Mouse (Mus musculus) stomach, embryonic 16.5 days (tissue): Measurements from ENCODE around the gene Sos2. TPM values are rescaled to one million over a fixed set of nuclear protein-coding genes. Genes with fewer than 3 reads are reported as not detected.
"Not testable (repeated sequence)": the region's sequence is repeated elsewhere in the genome, so short reads cannot be mapped to it uniquely, and the experiment has no call there.

Experiments used
- ATAC-seq: fragments of 200-750 bp; cut with Nextera tagmentation; 2 replicates; pipeline ENCODE4 v1.8.0; 2017; ENCODE audit warnings: moderate number of reproducible peaks, moderate TSS enrichment; ENCODE audit not compliant: insufficient read depth, low FRiP score
- H3K27ac ChIP-seq: fragments of 300-500 bp; sonication (generic); 2 replicates; pipeline ENCODE4 v1.5.1; 2014; ENCODE audit warnings: low read length
- H3K27me3 ChIP-seq: fragments of 300-500 bp; sonication (generic); 2 replicates; pipeline ENCODE4 v1.6.1; 2014; ENCODE audit warnings: low read length, control low read depth, mixed read lengths; ENCODE audit not compliant: control insufficient read depth, insufficient read depth
- H3K36me3 ChIP-seq: fragments of 300-500 bp; sonication (generic); 2 replicates; pipeline ENCODE4 v1.6.1; 2014; ENCODE audit warnings: low read length; ENCODE audit not compliant: control insufficient read depth, insufficient read depth
- H3K4me1 ChIP-seq: fragments of 300-500 bp; sonication (generic); 2 replicates; pipeline ENCODE4 v1.6.1; 2014; ENCODE audit warnings: low read length, control low read depth, mixed read lengths; ENCODE audit not compliant: control insufficient read depth, insufficient read depth
- H3K4me2 ChIP-seq: fragments of 300-500 bp; sonication (generic); 2 replicates; pipeline ENCODE4 v1.6.1; 2014; ENCODE audit warnings: low read depth, low read length, mixed read lengths
- H3K4me3 ChIP-seq: fragments of 300-500 bp; sonication (generic); replicated peaks from 2 replicates; pipeline ENCODE4 v1.5.1; 2014; ENCODE audit warnings: mild to moderate bottlenecking, low read length
- H3K9ac ChIP-seq: fragments of 300-500 bp; sonication (generic); 2 replicates; pipeline ENCODE4 v1.6.1; 2014; ENCODE audit warnings: low read length
- H3K9me3 ChIP-seq: fragments of 300-500 bp; sonication (generic); replicated peaks from 2 replicates; pipeline ENCODE4 v1.6.1; 2016; ENCODE audit warnings: low read length, control low read depth; ENCODE audit not compliant: control insufficient read depth
- WGBS: fragments of 180-500 bp; shearing (Covaris S2); extraction: QIAGEN DNeasy Blood & Tissue Kit; methylation state at CpG from one replicate; pipeline ENCODE4 v1.1.7; 2014; 5-methylcytosine and 5-hydroxymethylcytosine counted together
- polyA plus RNA-seq: library from polyadenylated mRNA; unstranded; fragments of >200 nt; fragmentation: Nextera tagmentation; extraction: Ambion mirVana; gene quantifications from 2 replicates; pipeline ENCODE4 v1.2.1, GENCODE M21; 2015

Gene Sos2
- polyA plus RNA-seq, 1 experiment from 2014 or later, result 11.8 TPM

DNA sequence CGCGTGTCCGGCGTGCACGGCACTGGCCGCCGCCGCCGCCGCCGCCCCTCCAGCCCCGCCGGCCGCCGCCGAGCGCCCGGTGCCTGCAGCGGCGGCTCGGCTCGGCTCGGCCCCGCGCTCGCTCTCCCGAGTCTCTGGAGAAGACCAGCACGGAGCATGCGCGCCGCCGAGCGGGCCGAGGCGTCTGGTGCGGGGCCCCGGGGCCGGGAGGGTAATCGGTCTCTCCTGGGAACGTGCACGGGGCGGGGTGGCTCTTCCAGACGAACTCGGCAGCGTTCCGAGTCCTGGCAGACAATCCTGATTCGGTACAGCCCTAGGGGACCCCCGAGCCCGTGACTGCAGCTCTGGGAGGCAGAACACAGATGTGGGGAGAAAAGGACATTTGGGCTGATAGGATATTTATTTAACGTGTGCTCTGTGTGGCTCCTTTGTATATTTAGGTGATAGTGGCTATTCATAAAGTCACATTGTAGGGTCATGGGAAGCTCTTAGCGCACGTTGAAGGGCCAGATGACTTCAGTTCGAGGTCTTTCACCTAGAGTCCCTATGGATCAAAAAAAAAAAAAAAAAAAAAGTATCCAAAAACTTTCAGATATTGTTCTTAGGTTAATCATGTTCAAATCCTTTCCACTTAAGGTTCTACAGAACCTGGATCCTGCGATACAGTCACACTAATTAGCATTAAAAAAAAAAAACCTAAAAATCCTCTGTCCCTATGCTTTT is 574 bp upstream of the Sos2 start:
- Histone ChIP-seq H3K4me3 (peak overlapping the region; percentile 94), H3K9ac (peak overlapping the region; percentile 98), H3K36me3 (no peaks in the 10 kb centered on the region), H3K27me3 (no peaks in the 10 kb centered on the region), H3K9me3 (no peaks in the 10 kb centered on the region), H3K27ac (peak overlapping the region; percentile 99), H3K4me1 (peaks cover 16% of the 10 kb centered on the region), H3K4me2 (peak overlapping the region; percentile 92)
- under 1% methylated on average over 48 of the region's 54 CpGs for WGBS
- peak; percentile 91 for ATAC-seq

DNA sequence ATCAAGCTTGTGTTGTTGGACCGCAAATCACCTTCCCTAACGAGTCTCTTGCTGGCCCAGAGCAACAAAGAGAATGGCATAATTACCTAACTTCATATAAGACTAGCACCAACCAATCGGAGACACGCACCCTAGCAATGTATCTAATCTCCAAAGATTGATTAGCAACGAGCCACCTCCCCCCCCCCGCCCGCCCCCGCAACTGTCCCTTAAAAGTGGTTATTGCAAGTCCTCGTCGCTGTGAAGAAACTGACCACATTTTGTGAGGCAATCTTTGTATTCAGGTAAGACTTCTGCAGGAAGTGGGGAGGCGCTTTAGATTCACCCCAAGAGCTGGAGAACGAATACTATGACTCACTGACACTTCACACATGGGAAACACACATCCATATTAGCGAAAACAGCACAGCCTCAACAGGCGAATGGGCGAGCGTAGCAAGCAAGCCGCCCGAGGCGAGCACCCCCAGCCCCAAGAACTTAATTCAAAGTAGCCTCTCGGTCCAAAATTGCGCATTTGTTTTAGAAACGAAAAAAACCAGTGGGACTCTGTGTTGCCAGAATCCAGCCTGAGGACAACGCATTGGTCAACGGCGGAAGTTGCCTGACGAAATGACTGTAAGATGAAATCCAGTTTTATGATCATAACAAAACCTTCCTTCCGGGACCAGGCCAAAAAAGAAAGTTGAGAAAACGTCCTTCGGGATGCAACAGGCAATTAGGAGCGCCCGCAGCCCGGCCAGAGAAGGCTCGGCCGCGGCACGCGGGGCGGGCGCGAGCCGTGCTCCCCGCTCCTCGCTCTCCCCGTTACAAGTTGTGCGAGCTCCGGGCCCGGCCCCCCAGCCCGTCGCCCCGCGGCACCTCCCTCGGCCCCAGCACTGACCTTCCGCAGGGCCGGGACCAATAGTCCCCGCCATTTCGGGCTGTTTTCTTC is 752 bp downstream of the Sos2 start:
- H3K4me1 ChIP-seq, result peaks cover 24% of the 10 kb centered on the region
- H3K4me2 ChIP-seq, result peak overlapping the region; percentile 92
- no peaks in the 10 kb centered on the region for H3K36me3 ChIP-seq
- H3K9ac ChIP-seq, result peak overlapping the region; percentile 98
- ATAC-seq, result peak; percentile 52
- peak overlapping the region; percentile 94 for H3K4me3 ChIP-seq
- WGBS, result under 1% methylated on average over 56 of the region's 56 CpGs
- no peaks in the 10 kb centered on the region for H3K9me3 ChIP-seq
- no peaks in the 10 kb centered on the region for H3K27me3 ChIP-seq
- peak overlapping the region; percentile 99 for H3K27ac ChIP-seq

DNA sequence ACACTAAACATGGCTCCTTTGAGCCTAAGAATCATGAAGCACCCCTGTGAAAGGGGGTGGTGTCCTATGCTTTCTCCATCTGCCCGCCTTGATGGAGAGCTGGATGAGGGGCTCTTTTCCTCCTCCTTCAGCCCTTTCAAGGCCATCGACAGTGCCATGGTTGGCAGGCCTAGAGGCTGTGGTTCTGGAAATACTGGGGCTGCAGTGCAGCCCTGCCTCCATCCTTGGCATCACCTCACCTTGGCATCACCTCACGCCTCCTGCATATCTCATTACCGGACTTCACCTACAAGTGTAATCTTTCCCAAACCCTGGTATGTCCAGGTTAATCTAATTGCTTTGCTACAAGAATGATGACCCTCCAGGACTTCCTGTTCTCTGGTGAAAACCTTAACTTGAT is 5.5 kb downstream of the Sos2 start:
- WGBS, result 75% methylated on average over 4 of the region's 4 CpGs
- no peak for ATAC-seq
- Histone ChIP-seq H3K4me2 (no peak overlapping the region), H3K9ac (no peak overlapping the region), H3K27ac (no peak overlapping the region), H3K4me1 (peaks cover 32% of the 10 kb centered on the region), H3K4me3 (no peak overlapping the region), H3K36me3 (no peaks in the 10 kb centered on the region), H3K9me3 (no peaks in the 10 kb centered on the region), H3K27me3 (no peaks in the 10 kb centered on the region)

DNA sequence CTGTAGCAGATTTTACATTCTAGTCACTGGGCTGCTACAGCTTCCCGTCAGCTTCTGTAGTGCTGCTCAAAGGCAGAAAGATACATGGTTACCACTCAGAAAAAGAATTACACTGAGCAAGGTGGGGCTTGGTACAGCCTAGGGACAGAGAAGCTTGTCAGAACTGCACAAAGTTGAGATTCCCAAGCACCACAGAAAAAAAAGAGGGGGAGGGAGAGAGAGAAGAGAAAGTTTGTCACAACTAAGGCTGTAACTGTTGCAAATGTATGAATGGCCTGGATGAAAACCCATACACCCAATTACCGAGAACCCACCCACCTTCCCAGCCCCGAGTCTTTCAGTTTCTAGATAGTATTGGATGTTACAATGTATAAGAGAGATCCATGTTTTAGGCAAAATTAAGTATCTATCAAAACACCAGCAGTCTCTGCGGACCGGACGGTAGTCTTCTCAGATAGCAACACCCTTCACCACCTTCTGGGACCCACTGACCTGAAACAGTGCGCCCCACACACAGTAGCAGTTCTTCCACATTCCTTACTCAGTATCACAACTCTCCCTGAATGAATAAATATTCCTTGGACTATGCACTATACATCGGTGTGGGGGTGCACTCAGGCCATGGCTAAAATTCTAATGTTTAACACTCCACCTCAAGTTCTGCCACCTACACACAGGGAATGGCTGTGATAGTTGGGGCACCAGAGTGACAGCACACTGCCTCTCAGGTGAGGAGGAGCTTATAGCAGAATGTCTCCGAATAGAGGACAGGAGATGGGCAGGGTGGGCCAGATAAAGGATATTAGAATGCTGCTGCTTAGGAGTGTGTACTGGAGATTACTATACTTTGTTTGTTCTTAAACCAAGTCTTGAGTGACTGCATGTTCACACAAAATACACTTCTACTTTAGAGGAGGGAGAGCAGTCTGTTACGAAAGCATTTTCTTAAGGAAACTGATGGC is 6.8 kb downstream of the Sos2 start:
- H3K4me3 ChIP-seq, result no peak overlapping the region
- H3K9ac ChIP-seq, result no peak overlapping the region
- 64% methylated on average over 10 of the region's 10 CpGs for WGBS
- 0 out of 2 replicates have a peak, but pooled peaks have one; percentile 40 for ATAC-seq
- H3K36me3 ChIP-seq, result no peaks in the 10 kb centered on the region
- no peak overlapping the region for H3K27ac ChIP-seq
- H3K27me3 ChIP-seq, result no peaks in the 10 kb centered on the region
- no peak overlapping the region for H3K4me2 ChIP-seq
- no peaks in the 10 kb centered on the region for H3K9me3 ChIP-seq
- H3K4me1 ChIP-seq, result peaks cover 25% of the 10 kb centered on the region

DNA sequence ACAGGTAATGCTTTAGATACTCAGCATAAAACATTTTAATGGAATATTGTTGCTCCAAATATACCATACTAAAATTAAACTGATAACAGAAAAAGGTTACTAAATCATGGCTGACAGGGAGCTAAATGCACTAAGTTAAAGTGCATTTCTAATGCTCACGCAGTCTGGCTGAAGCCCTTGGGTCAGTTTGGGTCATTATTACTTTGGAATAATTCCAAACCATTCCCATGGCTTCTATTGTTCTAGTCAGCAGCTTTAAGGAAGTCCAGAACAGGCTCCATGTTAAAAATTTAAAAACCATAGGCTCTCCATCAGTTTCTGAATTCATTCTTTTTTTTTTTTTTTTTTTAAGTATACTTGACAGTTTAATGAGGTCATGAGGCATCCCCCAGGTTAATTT is 7.5 kb downstream of the Sos2 start:
- H3K4me2 ChIP-seq, result no peak overlapping the region
- no peak overlapping the region for H3K27ac ChIP-seq
- no peak overlapping the region for H3K9ac ChIP-seq
- no peaks in the 10 kb centered on the region for H3K36me3 ChIP-seq
- no peak for ATAC-seq
- peaks cover 25% of the 10 kb centered on the region for H3K4me1 ChIP-seq
- H3K27me3 ChIP-seq, result no peaks in the 10 kb centered on the region
- 42% methylated on average over 1 of the region's 1 CpGs for WGBS
- no peak overlapping the region for H3K4me3 ChIP-seq
- no peaks in the 10 kb centered on the region for H3K9me3 ChIP-seq

DNA sequence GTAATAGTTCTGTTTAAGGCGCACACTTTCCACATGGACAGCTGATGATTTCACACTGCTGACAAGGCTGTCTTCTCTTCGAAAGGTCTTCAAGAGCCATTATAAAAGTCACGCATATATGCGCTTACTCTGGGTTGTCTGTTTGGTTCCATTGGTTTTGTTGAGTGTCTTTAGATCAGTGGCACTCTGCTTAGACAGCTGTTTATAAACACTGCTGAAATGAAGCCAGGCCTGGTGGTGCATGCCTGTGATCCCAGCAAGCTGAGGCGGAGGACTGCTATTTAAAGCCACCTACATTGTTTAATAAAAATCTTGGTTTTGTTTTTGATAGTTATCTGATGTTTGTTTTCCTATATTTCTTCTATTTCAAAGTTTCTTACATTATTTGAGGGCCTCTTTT is 14.9 kb downstream of the Sos2 start:
- Histone ChIP-seq H3K9me3 (no peaks in the 10 kb centered on the region), H3K9ac (no peak overlapping the region), H3K4me3 (no peak overlapping the region), H3K4me1 (no peaks in the 10 kb centered on the region), H3K27ac (no peak overlapping the region), H3K36me3 (no peaks in the 10 kb centered on the region), H3K4me2 (no peak overlapping the region), H3K27me3 (no peaks in the 10 kb centered on the region)
- 74% methylated on average over 5 of the region's 5 CpGs for WGBS
- no peak for ATAC-seq

DNA sequence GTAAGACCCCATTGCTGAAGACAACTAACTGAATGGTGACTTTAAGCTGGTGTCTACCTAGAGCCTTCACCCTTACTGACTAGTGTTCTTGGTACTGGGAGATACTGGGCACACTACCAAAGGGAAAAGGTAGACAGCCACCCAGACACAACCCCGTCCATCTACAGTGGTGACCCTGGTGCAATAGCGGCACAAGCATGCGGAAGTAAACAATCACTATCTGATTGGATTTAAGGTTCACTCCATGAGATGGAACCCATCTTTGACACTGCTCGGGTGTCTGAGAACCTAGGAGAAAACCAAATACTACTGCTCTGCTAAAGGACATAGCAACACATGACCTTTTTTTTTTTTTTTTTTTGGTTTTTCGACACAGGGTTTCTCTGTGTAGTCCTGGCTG is 20.0 kb downstream of the Sos2 start:
- no peak overlapping the region for H3K9ac ChIP-seq
- H3K36me3 ChIP-seq, result no peaks in the 10 kb centered on the region
- H3K4me2 ChIP-seq, result no peak overlapping the region
- no peaks in the 10 kb centered on the region for H3K27me3 ChIP-seq
- no peaks in the 10 kb centered on the region for H3K9me3 ChIP-seq
- 92% methylated on average over 5 of the region's 5 CpGs for WGBS
- H3K4me1 ChIP-seq, result no peaks in the 10 kb centered on the region
- no peak overlapping the region for H3K4me3 ChIP-seq
- no peak for ATAC-seq
- H3K27ac ChIP-seq, result no peak overlapping the region

DNA sequence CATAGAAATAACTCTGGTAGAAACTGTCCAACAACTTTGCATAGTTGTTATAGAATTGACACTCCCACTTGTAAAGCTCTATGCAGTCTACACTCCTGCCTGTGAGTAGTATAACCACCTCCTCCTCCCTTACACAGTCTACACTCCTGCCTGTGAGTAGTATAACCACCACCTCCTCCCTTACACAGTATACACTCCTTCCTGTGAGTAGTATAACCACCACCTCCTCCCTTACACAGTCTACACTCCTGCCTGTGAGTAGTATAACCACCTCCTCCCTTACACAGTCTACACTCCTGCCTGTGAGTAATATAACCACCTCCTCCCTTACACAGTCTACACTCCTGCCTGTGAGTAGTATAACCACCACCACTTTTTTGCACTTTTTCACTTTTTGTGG is 27.7 kb downstream of the Sos2 start:
- H3K36me3 ChIP-seq, H3K4me1 ChIP-seq, H3K27ac ChIP-seq, H3K4me2 ChIP-seq, H3K9me3 ChIP-seq, H3K9ac ChIP-seq, H3K27me3 ChIP-seq, H3K4me3 ChIP-seq: not testable (repeated sequence)
- ATAC-seq, result peak; percentile 86
